Mouse (Mus musculus) stomach, postnatal 0 days (tissue): Measurements from ENCODE around the gene Mcidas.

Source experiments
- CTCF ChIP-seq: IDR thresholded peaks from 2 replicates; pipeline ENCODE4 v1.5.1; 2016; ENCODE audit warnings: antibody characterized with exemption, low read depth, mild to moderate bottlenecking, moderate library complexity
- EP300 ChIP-seq: optimal IDR thresholded peaks from 2 replicates; pipeline ENCODE3; 2016; ENCODE audit warnings: antibody characterized with exemption

GRCm38 (mm10) chr13:113000576-113001318 is 7.1 kb downstream of the Mcidas start:
- no peak for TF ChIP-seq CTCF
- no peak for TF ChIP-seq EP300
